Mouse (Mus musculus): ENCODE data around the gene Fsd2. TPM values are rescaled to one million over a fixed set of nuclear protein-coding genes. Genes with fewer than 3 reads are reported as not detected.

The Fsd2 gene
- polyA plus RNA-seq (2015; fragmentation: Nextera tagmentation; extraction: Ambion mirVana): 0.06 and 0.11 TPM in 2 replicates

GRCm38 (mm10) chr7:81566892-81567291 is at the start of gene Fsd2:
Gene Fsd2 (minus strand): TSS chr7:81566944.
- TF ChIP-seq EP300 (optimal IDR thresholded peaks at IDR 0.05): no peak
- TF ChIP-seq CTCF (IDR thresholded peaks at IDR 0.05; ENCODE audit: low read depth): no peak
- Histone ChIP-seq H3K27ac (replicated peaks) (no peak within 1 kb of the TSS), H3K4me2 (replicated peaks; ENCODE audit: low read depth) (no peak within 1 kb of the TSS), H3K4me3 (ENCODE audit: low read depth, low read length) (no peak within 1 kb of the TSS), H3K9ac (ENCODE audit: low read length) (no peak within 1 kb of the TSS), H3K4me1 (replicated peaks; ENCODE audit: control insufficient read depth, insufficient read depth) (no peaks in the 10 kb centered on the region), H3K36me3 (ENCODE audit: control insufficient read depth, insufficient read depth, low read length) (no peaks in the 10 kb centered on the region), H3K9me3 (ENCODE audit: control insufficient read depth, low read length) (no peaks in the 10 kb centered on the region), H3K27me3 (ENCODE audit: control insufficient read depth, insufficient read depth, low read length) (no peaks in the 10 kb centered on the region)
- ATAC-seq (ENCODE audit: low FRiP score, low TSS enrichment): no peak
- WGBS: 82% methylated on average over 9 of the region's 9 CpGs
- DNase-seq (ENCODE audit: low spot score): no peak

- Histone ChIP-seq H3K4me1 (replicated peaks; ENCODE audit: control insufficient read depth, insufficient read depth) (no peaks in the 10 kb centered on the region), H3K4me2 (replicated peaks; ENCODE audit: low read depth) (no peak overlapping the region), H3K36me3 (ENCODE audit: control insufficient read depth, insufficient read depth, low read length) (no peaks in the 10 kb centered on the region), H3K27me3 (ENCODE audit: control insufficient read depth, insufficient read depth, low read length) (no peaks in the 10 kb centered on the region), H3K27ac (replicated peaks) (no peak overlapping the region), H3K4me3 (ENCODE audit: low read depth, low read length) (no peak overlapping the region), H3K9me3 (ENCODE audit: control insufficient read depth, low read length) (no peaks in the 10 kb centered on the region), H3K9ac (ENCODE audit: low read length) (no peak overlapping the region)
- no peak for ATAC-seq (ENCODE audit: low FRiP score, low TSS enrichment)
- no peak for TF ChIP-seq CTCF (IDR thresholded peaks at IDR 0.05; ENCODE audit: low read depth)
- no peak for TF ChIP-seq EP300 (optimal IDR thresholded peaks at IDR 0.05)
- 74% methylated on average over 9 of the region's 9 CpGs for WGBS
- no peak for DNase-seq (ENCODE audit: low spot score)
Measured at GRCm38 (mm10) chr7:81615031-81615430, 48.3 kb upstream of the Fsd2 start.

- Histone ChIP-seq H3K4me2 (replicated peaks; ENCODE audit: low read depth) (no peak overlapping the region), H3K27me3 (ENCODE audit: control insufficient read depth, insufficient read depth, low read length) (no peaks in the 10 kb centered on the region), H3K9ac (ENCODE audit: low read length) (no peak overlapping the region), H3K4me1 (replicated peaks; ENCODE audit: control insufficient read depth, insufficient read depth) (no peaks in the 10 kb centered on the region), H3K4me3 (ENCODE audit: low read depth, low read length) (no peak overlapping the region), H3K36me3 (ENCODE audit: control insufficient read depth, insufficient read depth, low read length) (no peaks in the 10 kb centered on the region), H3K27ac (replicated peaks) (no peak overlapping the region), H3K9me3 (ENCODE audit: control insufficient read depth, low read length) (no peaks in the 10 kb centered on the region)
- 83% methylated on average over 13 of the region's 13 CpGs for WGBS
- ATAC-seq (ENCODE audit: low FRiP score, low TSS enrichment) (no peak), DNase-seq (ENCODE audit: low spot score) (no peak)
- no peak for TF ChIP-seq EP300 (optimal IDR thresholded peaks at IDR 0.05)
- TF ChIP-seq CTCF (IDR thresholded peaks at IDR 0.05; ENCODE audit: low read depth): no peak
Measured at GRCm38 (mm10) chr7:81612856-81613635, 46.3 kb upstream of the Fsd2 start.

GRCm38 (mm10) chr7:81610125-81610524 is 43.4 kb upstream of the Fsd2 start:
- H3K27me3 ChIP-seq (ENCODE audit: control insufficient read depth, insufficient read depth, low read length): no peaks in the 10 kb centered on the region
- H3K9me3 ChIP-seq (ENCODE audit: control insufficient read depth, low read length): no peaks in the 10 kb centered on the region
- H3K4me2 ChIP-seq (replicated peaks; ENCODE audit: low read depth): no peak overlapping the region
- H3K27ac ChIP-seq (replicated peaks): no peak overlapping the region
- 63% methylated on average over 18 of the region's 18 CpGs for WGBS
- peak; percentile 47 for DNase-seq (ENCODE audit: low spot score)
- TF ChIP-seq CTCF (IDR thresholded peaks at IDR 0.05; ENCODE audit: low read depth): peak; percentile 59
- TF ChIP-seq EP300 (optimal IDR thresholded peaks at IDR 0.05): no peak
- H3K4me3 ChIP-seq (ENCODE audit: low read depth, low read length): no peak overlapping the region
- H3K36me3 ChIP-seq (ENCODE audit: control insufficient read depth, insufficient read depth, low read length): no peaks in the 10 kb centered on the region
- no peak overlapping the region for H3K9ac ChIP-seq (ENCODE audit: low read length)
- no peaks in the 10 kb centered on the region for H3K4me1 ChIP-seq (replicated peaks; ENCODE audit: control insufficient read depth, insufficient read depth)
- no peak for ATAC-seq (ENCODE audit: low FRiP score, low TSS enrichment)

- no peaks in the 10 kb centered on the region for H3K9me3 ChIP-seq (ENCODE audit: control insufficient read depth, low read length)
- TF ChIP-seq CTCF (IDR thresholded peaks at IDR 0.05; ENCODE audit: low read depth) (no peak), EP300 (optimal IDR thresholded peaks at IDR 0.05) (no peak)
Measured at GRCm38 (mm10) chr7:81606452-81606851, 39.7 kb upstream of the Fsd2 start.

GRCm38 (mm10) chr7:81605489-81605888 is 38.7 kb upstream of the Fsd2 start:
- no peak for ATAC-seq (ENCODE audit: low FRiP score, low TSS enrichment)
- no peak overlapping the region for H3K4me2 ChIP-seq (replicated peaks; ENCODE audit: low read depth)
- TF ChIP-seq CTCF (IDR thresholded peaks at IDR 0.05; ENCODE audit: low read depth): no peak
- no peak for TF ChIP-seq EP300 (optimal IDR thresholded peaks at IDR 0.05)

More at GRCm38 (mm10) chr7:81606452-81606851, 39.7 kb upstream of the Fsd2 start:
- H3K4me1 ChIP-seq (replicated peaks; ENCODE audit: control insufficient read depth, insufficient read depth): no peaks in the 10 kb centered on the region
- H3K27ac ChIP-seq (replicated peaks): no peak overlapping the region
- H3K4me3 ChIP-seq (ENCODE audit: low read depth, low read length): no peak overlapping the region
- no peak overlapping the region for H3K9ac ChIP-seq (ENCODE audit: low read length)
- no peaks in the 10 kb centered on the region for H3K27me3 ChIP-seq (ENCODE audit: control insufficient read depth, insufficient read depth, low read length)
- no peak for DNase-seq (ENCODE audit: low spot score)
- WGBS: 57% methylated on average over 5 of the region's 5 CpGs
- no peak for ATAC-seq (ENCODE audit: low FRiP score, low TSS enrichment)
- H3K36me3 ChIP-seq (ENCODE audit: control insufficient read depth, insufficient read depth, low read length): no peaks in the 10 kb centered on the region
- no peak overlapping the region for H3K4me2 ChIP-seq (replicated peaks; ENCODE audit: low read depth)

More at GRCm38 (mm10) chr7:81605489-81605888, 38.7 kb upstream of the Fsd2 start:
- WGBS: 81% methylated on average over 4 of the region's 4 CpGs
- Histone ChIP-seq H3K36me3 (ENCODE audit: control insufficient read depth, insufficient read depth, low read length) (no peaks in the 10 kb centered on the region), H3K9ac (ENCODE audit: low read length) (no peak overlapping the region), H3K4me1 (replicated peaks; ENCODE audit: control insufficient read depth, insufficient read depth) (no peaks in the 10 kb centered on the region), H3K4me3 (ENCODE audit: low read depth, low read length) (no peak overlapping the region), H3K27me3 (ENCODE audit: control insufficient read depth, insufficient read depth, low read length) (no peaks in the 10 kb centered on the region), H3K9me3 (ENCODE audit: control insufficient read depth, low read length) (no peaks in the 10 kb centered on the region), H3K27ac (replicated peaks) (no peak overlapping the region)
- DNase-seq (ENCODE audit: low spot score): no peak
